Mouse (Mus musculus) 3134 (cell line): ENCODE measurements at regions not wholly inside any gene's neighbourhood (a gene's known extent, or its start where the extent isn't known, plus 50 kb on each side); places are given as distances from the start of the nearest gene placed in this dataset.
A peak's percentile ranks its signal among the peaks of the same experiment; 100 is the strongest.
"Not testable (repeated sequence)": the region's sequence is repeated elsewhere in the genome, so short reads cannot be mapped to it uniquely, and the experiment has no call there.

ENCODE experiments used
- DNase-seq: peaks from one replicate; pipeline ENCODE4 v3.0.0-alpha.2; 2011; ENCODE audit warnings: low spot score; ENCODE audit not compliant: insufficient read length; ENCODE audit errors: extremely low read depth

GRCm38 (mm10) chr1:79379736-79380135, 60.2 kb downstream of the Scg2 start:
- no peak for DNase-seq

GRCm38 (mm10) chr1:79374811-79375210, 65.1 kb downstream of the Scg2 start:
- no peak for DNase-seq

- DNase-seq = no peak
Observed at GRCm38 (mm10) chr1:79357291-79358045, 82.5 kb downstream of the Scg2 start.

- DNase-seq = no peak
Observed at GRCm38 (mm10) chr1:79346511-79346910, 93.4 kb downstream of the Scg2 start.

- DNase-seq = no peak
Observed at GRCm38 (mm10) chr1:79335480-79336114, 104.3 kb downstream of the Scg2 start.

- no peak for DNase-seq
Observed at GRCm38 (mm10) chr1:79317194-79317593, 122.7 kb downstream of the Scg2 start.

- no peak for DNase-seq
Observed at GRCm38 (mm10) chr1:79314774-79315173, 125.1 kb downstream of the Scg2 start.

GRCm38 (mm10) chr1:79312153-79312552, 127.8 kb downstream of the Scg2 start:
- DNase-seq = no peak

GRCm38 (mm10) chr1:79303602-79304001, 136.3 kb downstream of the Scg2 start:
- DNase-seq = no peak

- DNase-seq = no peak
Observed at GRCm38 (mm10) chr1:79299639-79300038, 140.3 kb downstream of the Scg2 start.

GRCm38 (mm10) chr1:79259726-79260125, 180.2 kb downstream of the Scg2 start:
- DNase-seq = no peak

- DNase-seq = no peak
Observed at GRCm38 (mm10) chr1:79212970-79213369, 226.9 kb downstream of the Scg2 start.

- DNase-seq = no peak
Observed at GRCm38 (mm10) chr1:79212471-79212870, 227.4 kb downstream of the Scg2 start.

- not testable (repeated sequence) for DNase-seq
Observed at GRCm38 (mm10) chr1:79211981-79212380, 227.9 kb downstream of the Scg2 start.

- no peak for DNase-seq
Observed at GRCm38 (mm10) chr1:79207207-79207606, 232.7 kb downstream of the Scg2 start.

- no peak for DNase-seq
Observed at GRCm38 (mm10) chr1:79197682-79198081, 242.2 kb downstream of the Scg2 start.

GRCm38 (mm10) chr1:79191031-79191430, 248.9 kb downstream of the Scg2 start:
- DNase-seq = no peak

GRCm38 (mm10) chr1:79183534-79184411, 256.1 kb downstream of the Scg2 start:
- no peak for DNase-seq

- peak; percentile 19 for DNase-seq
Observed at GRCm38 (mm10) chr1:79144113-79144512, 295.8 kb downstream of the Scg2 start.
